Mouse (Mus musculus) kidney, embryonic 14.5 days (tissue): ENCODE data around the gene Ptdss2. TPM values are rescaled to one million over a fixed set of nuclear protein-coding genes. Genes with fewer than 3 reads are reported as not detected.
A peak's percentile ranks its signal among the peaks of the same experiment; 100 is the strongest.

Experiments used
- ATAC-seq: fragments of 200-750 bp; cut with Nextera tagmentation; 2 replicates; pipeline ENCODE4 v1.8.0; 2017; ENCODE audit warnings: moderate number of reproducible peaks, mild to moderate bottlenecking, moderate TSS enrichment, moderate library complexity; ENCODE audit not compliant: low FRiP score, low TSS enrichment
- H3K27ac ChIP-seq: fragments of 300-500 bp; sonication (generic); 2 replicates; pipeline ENCODE4 v1.5.1; 2014; ENCODE audit warnings: low read depth, mild to moderate bottlenecking, low read length, moderate library complexity, mixed read lengths
- H3K27me3 ChIP-seq: fragments of 300-500 bp; sonication (generic); 2 replicates; pipeline ENCODE4 v1.6.1; 2014; ENCODE audit warnings: mild to moderate bottlenecking, low read length; ENCODE audit not compliant: control insufficient read depth, insufficient read depth
- H3K36me3 ChIP-seq: fragments of 300-500 bp; sonication (generic); 2 replicates; pipeline ENCODE4 v1.6.1; 2014; ENCODE audit warnings: low read length, mixed read lengths; ENCODE audit not compliant: control insufficient read depth, insufficient read depth
- H3K4me1 ChIP-seq: fragments of 300-500 bp; sonication (generic); 2 replicates; pipeline ENCODE4 v1.6.1; 2014; ENCODE audit warnings: low read length, mixed read lengths; ENCODE audit not compliant: control insufficient read depth, insufficient read depth
- H3K4me2 ChIP-seq: fragments of 300-500 bp; sonication (generic); replicated peaks from 2 replicates; pipeline ENCODE4 v1.6.1; 2014; ENCODE audit warnings: low read depth, mild to moderate bottlenecking, low read length
- H3K4me3 ChIP-seq: fragments of 300-500 bp; sonication (generic); 2 replicates; pipeline ENCODE4 v1.5.1; 2014; ENCODE audit warnings: mild to moderate bottlenecking, low read length
- H3K9ac ChIP-seq: fragments of 300-500 bp; sonication (generic); 2 replicates; pipeline ENCODE4 v1.6.1; 2014; ENCODE audit warnings: low read depth, mild to moderate bottlenecking, low read length, moderate library complexity
- H3K9me3 ChIP-seq: fragments of 300-500 bp; sonication (generic); 2 replicates; pipeline ENCODE4 v1.6.1; 2016; ENCODE audit warnings: low read length; ENCODE audit not compliant: control insufficient read depth
- WGBS: fragments of 180-500 bp; shearing (Covaris S2); extraction: QIAGEN DNeasy Blood & Tissue Kit; methylation state at CpG from one replicate; pipeline ENCODE4 v1.1.7; 2014; 5-methylcytosine and 5-hydroxymethylcytosine counted together
- polyA plus RNA-seq: library from polyadenylated mRNA; unstranded; fragments of >200 nt; fragmentation: Nextera tagmentation; extraction: Ambion mirVana; gene quantifications from 2 replicates; pipeline ENCODE4 v1.2.1, GENCODE M21; 2014

Gene Ptdss2
- 58.4 and 63.1 TPM in 2 replicates for polyA plus RNA-seq

- ATAC-seq = no peak
- Histone ChIP-seq H3K4me1 (0 out of 2 replicates have a peak, but pooled peaks cover 3% of the 10 kb centered on the region), H3K9ac (peak within 1 kb of the TSS; percentile 67), H3K27ac (peak within 1 kb of the TSS; percentile 86), H3K9me3 (no peaks in the 10 kb centered on the region), H3K36me3 (no peaks in the 10 kb centered on the region), H3K4me2 (peak within 1 kb of the TSS; percentile 58), H3K27me3 (no peaks in the 10 kb centered on the region), H3K4me3 (peak within 1 kb of the TSS; percentile 55)
- 42% methylated on average over 14 of the region's 14 CpGs for WGBS
Observed at GRCm38 (mm10) chr7:141122245-141122644, at the start of gene Ptdss2. Ptdss2 (plus strand) TSS chr7:141122382.

DNA sequence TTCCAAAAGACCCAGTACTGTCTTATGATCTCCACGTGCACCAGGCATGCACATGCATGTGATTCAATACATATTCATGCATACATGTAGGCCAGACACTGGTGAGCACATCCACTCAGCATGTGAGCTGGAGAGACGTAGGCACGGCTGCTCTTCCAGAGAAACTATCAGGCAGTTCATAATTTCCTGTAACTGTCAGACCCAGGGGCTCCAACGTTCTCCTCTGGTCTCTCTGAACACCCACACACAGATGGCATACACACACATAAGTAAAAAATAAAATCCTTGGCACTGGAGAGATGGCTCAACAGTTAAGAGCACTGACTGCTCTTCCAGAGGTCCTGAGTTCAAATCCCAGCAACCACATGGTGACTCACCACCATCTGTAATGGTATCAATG lies 48.4 kb upstream of the Ptdss2 start:
- H3K36me3 ChIP-seq = no peaks in the 10 kb centered on the region

DNA sequence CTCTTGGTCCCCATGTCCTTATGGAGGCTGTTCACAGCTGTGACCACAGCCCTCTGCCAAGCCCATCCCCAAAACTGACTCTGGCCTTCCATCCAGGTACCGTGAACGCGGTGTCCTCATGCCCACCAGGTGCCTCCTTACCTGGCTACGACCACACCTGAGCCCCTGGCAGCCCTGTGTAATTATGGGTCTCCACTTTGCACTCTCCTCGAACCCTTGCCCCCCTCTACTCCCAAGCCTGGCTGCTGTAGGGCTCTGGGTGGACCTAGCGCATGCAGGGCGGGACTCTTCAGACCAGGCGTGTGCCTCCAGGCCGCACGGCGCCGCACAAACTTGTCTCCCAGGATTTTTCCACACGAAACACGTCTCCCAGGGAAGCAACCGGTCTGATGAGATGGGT lies 44.3 kb upstream of the Ptdss2 start, which contains the start of gene Pkp3:
Gene Pkp3 (plus strand): TSS at position 378 of the 400 bp plus-strand sequence.
- Histone ChIP-seq H3K9ac (no peak within 1 kb of the TSS), H3K36me3 (no peaks in the 10 kb centered on the region), H3K4me3 (no peak within 1 kb of the TSS), H3K27ac (no peak within 1 kb of the TSS), H3K4me1 (no peaks in the 10 kb centered on the region), H3K9me3 (no peaks in the 10 kb centered on the region), H3K27me3 (no peaks in the 10 kb centered on the region), H3K4me2 (no peak within 1 kb of the TSS)
- 95% methylated on average over 15 of the region's 15 CpGs for WGBS
- ATAC-seq = no peak

More for the DNA sequence above, 48.4 kb upstream of the Ptdss2 start:
- peaks cover 18% of the 10 kb centered on the region for H3K27me3 ChIP-seq
- ATAC-seq = no peak
- 0 out of 2 replicates have a peak, but pooled peaks cover 4% of the 10 kb centered on the region for H3K4me1 ChIP-seq
- no peaks in the 10 kb centered on the region for H3K9me3 ChIP-seq
- H3K27ac ChIP-seq = no peak overlapping the region
- 85% methylated on average over 4 of the region's 4 CpGs for WGBS
- H3K4me3 ChIP-seq = no peak overlapping the region
- no peak overlapping the region for H3K4me2 ChIP-seq
- no peak overlapping the region for H3K9ac ChIP-seq

DNA sequence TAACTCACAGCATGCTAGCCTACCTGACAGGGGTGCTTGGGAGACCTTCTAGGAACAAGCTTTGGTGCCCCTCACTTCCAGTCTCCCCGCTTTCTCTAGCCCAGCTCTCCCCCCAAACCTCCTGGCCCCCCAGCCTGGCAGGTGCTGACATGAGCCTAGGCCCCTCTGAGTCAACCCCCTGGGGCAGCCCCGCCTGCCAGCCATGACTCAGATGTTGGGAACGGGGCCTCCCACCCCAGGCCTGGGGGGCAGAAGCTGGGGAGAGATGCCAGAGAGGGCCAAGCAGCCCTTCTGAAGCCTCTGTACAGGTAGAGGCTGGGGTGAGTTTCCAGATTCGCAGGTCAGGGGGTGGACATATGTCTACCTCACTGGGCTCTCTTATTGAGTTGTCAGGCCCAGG lies 43.3 kb upstream of the Ptdss2 start:
- no peak; the same call in 1 of the 2 replicates for ATAC-seq
- H3K4me1 ChIP-seq = no peaks in the 10 kb centered on the region
- no peak overlapping the region for H3K27ac ChIP-seq
- no peak overlapping the region for H3K4me2 ChIP-seq
- H3K9me3 ChIP-seq = no peaks in the 10 kb centered on the region
- 76% methylated on average over 4 of the region's 4 CpGs for WGBS
- H3K27me3 ChIP-seq = no peaks in the 10 kb centered on the region
- H3K36me3 ChIP-seq = no peaks in the 10 kb centered on the region
- H3K4me3 ChIP-seq = no peak overlapping the region
- H3K9ac ChIP-seq = no peak overlapping the region

DNA sequence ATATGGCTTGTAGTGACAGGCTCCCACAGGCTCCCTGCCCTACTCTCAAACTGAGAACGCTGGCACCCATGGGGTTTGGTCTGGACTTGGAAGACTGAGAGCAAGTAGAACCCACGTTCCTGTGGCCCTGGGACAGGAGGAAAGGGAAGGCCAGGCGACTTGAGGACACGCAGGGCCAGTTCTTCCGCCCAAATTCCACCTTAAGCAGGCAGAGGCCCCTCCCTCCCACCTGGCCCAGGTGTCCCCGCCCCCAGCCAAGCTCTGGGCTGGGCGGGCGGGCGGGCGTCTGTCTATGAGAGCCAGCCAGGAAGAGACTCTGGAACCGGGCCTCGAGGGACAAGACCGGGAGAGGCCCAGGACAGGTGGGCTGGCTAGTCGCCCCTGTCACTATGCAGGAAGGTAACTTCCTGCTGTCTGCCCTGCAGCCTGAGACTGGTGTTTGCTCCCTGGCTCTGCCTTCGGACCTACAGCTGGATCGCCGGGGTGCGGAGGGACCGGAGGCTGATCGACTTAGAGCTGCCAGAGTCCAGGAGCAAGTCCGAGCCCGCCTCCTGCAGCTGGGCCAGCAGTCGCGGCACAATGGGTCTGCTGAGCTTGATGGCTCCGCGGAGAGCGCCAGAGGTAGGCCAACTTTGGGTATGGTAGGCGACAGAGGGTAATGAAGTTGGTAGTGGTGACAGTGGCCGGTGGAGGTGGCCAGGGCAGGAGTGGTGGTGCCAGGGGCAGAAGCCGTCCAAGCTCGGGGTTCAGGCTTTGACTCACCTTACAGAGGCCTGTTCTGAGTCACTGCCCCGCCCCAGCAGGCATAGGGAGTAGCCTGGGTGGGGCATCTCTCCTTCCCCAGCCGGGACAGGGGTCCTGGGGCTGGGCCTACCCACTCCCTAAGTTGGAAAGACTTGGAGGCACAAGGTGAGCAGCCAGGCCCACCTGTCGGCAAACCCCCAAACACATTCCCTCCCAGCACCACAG lies 42.4 kb upstream of the Ptdss2 start:
- H3K27ac ChIP-seq = 0 out of 2 replicates have a peak overlapping the region, but pooled peaks have one; percentile 7
- no peaks in the 10 kb centered on the region for H3K36me3 ChIP-seq
- 21% methylated on average over 33 of the region's 34 CpGs for WGBS
- ATAC-seq = no peak
- no peaks in the 10 kb centered on the region for H3K27me3 ChIP-seq
- H3K4me1 ChIP-seq = no peaks in the 10 kb centered on the region
- no peaks in the 10 kb centered on the region for H3K9me3 ChIP-seq
- H3K4me2 ChIP-seq = peak overlapping the region; percentile 31
- peak overlapping the region; percentile 28 for H3K4me3 ChIP-seq
- peak overlapping the region; percentile 44 for H3K9ac ChIP-seq

DNA sequence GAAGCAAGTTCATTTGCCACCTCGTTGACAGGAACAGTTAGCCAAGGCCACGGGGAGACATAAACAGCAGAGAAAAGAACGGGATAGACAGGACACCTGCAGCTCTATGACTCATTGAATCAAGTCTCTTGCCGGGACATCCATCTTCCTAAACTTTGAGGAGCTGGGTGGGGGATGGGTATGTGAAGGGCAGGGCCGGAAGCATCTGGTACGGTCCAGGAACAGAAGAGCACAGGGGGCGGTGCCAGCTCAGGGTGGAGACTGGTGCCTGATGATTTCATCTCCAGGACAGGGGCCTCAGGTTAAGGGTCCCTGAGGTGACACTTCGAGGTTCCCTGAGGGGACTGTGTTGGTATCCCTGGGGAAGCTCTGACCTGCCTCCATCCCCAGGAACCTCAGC lies 34.3 kb upstream of the Ptdss2 start:
- Histone ChIP-seq H3K4me2 (no peak overlapping the region), H3K4me3 (no peak overlapping the region), H3K9me3 (no peaks in the 10 kb centered on the region), H3K27ac (no peak overlapping the region), H3K36me3 (no peaks in the 10 kb centered on the region), H3K4me1 (peaks cover 4% of the 10 kb centered on the region), H3K27me3 (peaks cover 28% of the 10 kb centered on the region), H3K9ac (no peak overlapping the region)
- WGBS = 32% methylated on average over 8 of the region's 8 CpGs
- no peak for ATAC-seq

- peaks cover 28% of the 10 kb centered on the region for H3K27me3 ChIP-seq
- no peak overlapping the region for H3K9ac ChIP-seq
- no peaks in the 10 kb centered on the region for H3K9me3 ChIP-seq
- H3K4me2 ChIP-seq = peak overlapping the region; percentile 23
- no peak overlapping the region for H3K27ac ChIP-seq
- no peaks in the 10 kb centered on the region for H3K36me3 ChIP-seq
- 15% methylated on average over 18 of the region's 18 CpGs for WGBS
- ATAC-seq = no peak
- no peak overlapping the region for H3K4me3 ChIP-seq
- peaks cover 6% of the 10 kb centered on the region for H3K4me1 ChIP-seq
Observed at GRCm38 (mm10) chr7:141088473-141088872, 33.7 kb upstream of the Ptdss2 start.

GRCm38 (mm10) chr7:141090228-141090627 lies 32.0 kb upstream of the Ptdss2 start:
- Histone ChIP-seq H3K9me3 (no peaks in the 10 kb centered on the region), H3K36me3 (no peaks in the 10 kb centered on the region), H3K4me1 (peaks cover 9% of the 10 kb centered on the region), H3K4me2 (no peak overlapping the region), H3K4me3 (no peak overlapping the region), H3K9ac (no peak overlapping the region), H3K27ac (no peak overlapping the region), H3K27me3 (peaks cover 28% of the 10 kb centered on the region)
- ATAC-seq = no peak
- 74% methylated on average over 8 of the region's 8 CpGs for WGBS
